Mouse (Mus musculus) c-Kit-positive CD71-positive TER-119-positive erythroid progenitor cells, embryonic 14.5 days (primary cell): Measurements from ENCODE around the gene Il17rb.
A peak's percentile ranks its signal among the peaks of the same experiment; 100 is the strongest.

Source experiments
- DNase-seq: peaks from one replicate; pipeline ENCODE4 v3.0.0-alpha.2; 2013; ENCODE audit warnings: low spot score

Il17rb gene

GRCm38 (mm10) chr14:30008733-30009575 lies at the start of gene Il17rb, which contains the start of gene Chdh:
Gene Il17rb, minus strand, starts transcription at chr14:30008896.
Gene Chdh, plus strand, starts transcription at chr14:30009023.
- DNase-seq: no peak

- no peak for DNase-seq
These were observed 47.5 kb upstream of the Il17rb start for GRCm38 (mm10) chr14:30056031-30056766.

GRCm38 (mm10) chr14:30054922-30055321 lies 46.2 kb upstream of the Il17rb start:
- DNase-seq: no peak

GRCm38 (mm10) chr14:30050280-30050679 lies 41.6 kb upstream of the Il17rb start:
- no peak for DNase-seq

GRCm38 (mm10) chr14:30048049-30048448 lies 39.4 kb upstream of the Il17rb start:
- DNase-seq: no peak

- DNase-seq: no peak
These were observed 38.3 kb upstream of the Il17rb start for GRCm38 (mm10) chr14:30046976-30047375.

- no peak for DNase-seq
These were observed 37.1 kb upstream of the Il17rb start for GRCm38 (mm10) chr14:30045704-30046220.

GRCm38 (mm10) chr14:30045239-30045638 lies 36.5 kb upstream of the Il17rb start:
- no peak for DNase-seq

GRCm38 (mm10) chr14:30043356-30043940 lies 34.8 kb upstream of the Il17rb start:
- no peak for DNase-seq

GRCm38 (mm10) chr14:30041836-30042235 lies 33.1 kb upstream of the Il17rb start:
- no peak for DNase-seq

- DNase-seq: no peak
These were observed 30.7 kb upstream of the Il17rb start for GRCm38 (mm10) chr14:30039413-30039812.

GRCm38 (mm10) chr14:30038431-30038830 lies 29.7 kb upstream of the Il17rb start:
- no peak for DNase-seq

GRCm38 (mm10) chr14:30033405-30033804 lies 24.7 kb upstream of the Il17rb start:
- DNase-seq: no peak

- DNase-seq: peak; percentile 15
These were observed 18.7 kb upstream of the Il17rb start for GRCm38 (mm10) chr14:30027378-30027777.

- DNase-seq: no peak
These were observed 15.7 kb upstream of the Il17rb start for GRCm38 (mm10) chr14:30024387-30024786.

- no peak for DNase-seq
These were observed 13.8 kb upstream of the Il17rb start for GRCm38 (mm10) chr14:30022471-30022870.

- no peak for DNase-seq
These were observed 11.3 kb upstream of the Il17rb start for GRCm38 (mm10) chr14:30019792-30020575.

GRCm38 (mm10) chr14:30019375-30019774 lies 10.7 kb upstream of the Il17rb start:
- no peak for DNase-seq

GRCm38 (mm10) chr14:30018846-30019245 lies 10.2 kb upstream of the Il17rb start:
- DNase-seq: no peak

GRCm38 (mm10) chr14:30018463-30018801 lies 9.7 kb upstream of the Il17rb start:
- DNase-seq: no peak

- no peak for DNase-seq
These were observed 9.2 kb upstream of the Il17rb start for GRCm38 (mm10) chr14:30017794-30018462.
